In the genomic region with DNA sequence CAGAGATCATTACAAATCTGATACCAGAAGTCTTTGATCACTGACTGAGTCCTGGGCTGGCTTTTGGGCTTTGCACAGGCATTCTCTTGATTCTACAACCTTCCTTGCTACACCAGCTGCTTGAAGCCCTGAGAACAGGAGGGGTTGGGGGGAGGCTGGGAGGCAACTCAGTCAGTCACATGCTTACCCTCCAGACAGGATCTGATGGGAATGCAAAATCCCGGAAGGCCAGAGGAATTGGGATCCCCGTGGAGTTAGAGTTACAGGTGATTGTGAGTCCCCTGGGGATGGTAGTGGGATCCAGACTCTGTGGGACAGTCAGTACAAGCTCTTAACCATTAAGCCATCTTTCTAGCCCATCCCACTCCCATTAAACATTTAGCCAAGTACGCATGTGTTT, we compare ENCODE assay signal across 17 mouse cellular contexts.
"Had no signal": no experiment of that assay in that cellular context is flagged by ENCODE, and none has a peak within 500 bp of the region (broad histone marks: within the 10 kb centered on the region; RNA-seq: fewer than 3 reads in every experiment).

No protein-coding gene starts in this region.

- H3K4me3 ChIP-seq: lung, embryonic 15.5 days; megakaryocyte, embryonic 14.5 days; midbrain, embryonic 13.5 days; midbrain, embryonic 15.5 days; neural tube, embryonic 12.5 days had no signal

- H3K36me3 ChIP-seq: lung, embryonic 15.5 days; midbrain, embryonic 13.5 days; midbrain, embryonic 15.5 days; neural tube, embryonic 12.5 days had no signal

- ATAC-seq: lung, postnatal 0 days; midbrain, embryonic 13.5 days; midbrain, embryonic 15.5 days had no signal

- H3K9me3 ChIP-seq: lung, embryonic 15.5 days; midbrain, embryonic 13.5 days; midbrain, embryonic 15.5 days; neural tube, embryonic 12.5 days had no signal

- H3K4me1 ChIP-seq: lung, embryonic 15.5 days; megakaryocyte, embryonic 14.5 days; midbrain, embryonic 13.5 days; midbrain, embryonic 15.5 days had no signal

- DNase-seq: lung, adult 2 months; lung, postnatal 14 days; lung, postnatal 36 days; right cerebral cortex, postnatal 14 days; right cerebral cortex, postnatal 4 days; spleen, adult 18-20 months; thymus, adult 18-20 months; thymus, postnatal 14 days; thymus, postnatal 36 days had no signal

- H3K4me2 ChIP-seq: lung, embryonic 15.5 days; midbrain, embryonic 11.5 days; midbrain, embryonic 13.5 days; midbrain, embryonic 15.5 days; neural tube, embryonic 12.5 days had no signal

- H3K27me3 ChIP-seq: lung, embryonic 15.5 days; megakaryocyte, embryonic 14.5 days; midbrain, embryonic 13.5 days; midbrain, embryonic 15.5 days; neural tube, embryonic 12.5 days had no signal

- H3K9ac ChIP-seq: lung, embryonic 15.5 days; midbrain, embryonic 13.5 days; midbrain, embryonic 15.5 days; neural tube, embryonic 12.5 days had no signal

- H3K27ac ChIP-seq: lung, embryonic 15.5 days; macrophage; midbrain, embryonic 13.5 days; midbrain, embryonic 15.5 days; neural tube, embryonic 12.5 days had no signal
